Mouse (Mus musculus) granulocyte monocyte progenitor cell, adult 5-6 weeks (primary cell): ENCODE results near the gene Rassf7. TPM values are rescaled to one million over a fixed set of nuclear protein-coding genes. Genes with fewer than 3 reads are reported as not detected.
"Not testable (repeated sequence)": the region's sequence is repeated elsewhere in the genome, so short reads cannot be mapped to it uniquely, and the experiment has no call there.

Source experiments
- ATAC-seq: replicated peaks from 2 replicates; pipeline ENCODE4 v1.8.0; 2016; ENCODE audit warnings: mild to moderate bottlenecking, moderate TSS enrichment, inconsistent platforms; ENCODE audit not compliant: poor library complexity, severe bottlenecking
- total RNA-seq, 2 experiments: library from RNA; stranded (forward) in 1 of 2; stranded (reverse) in 1 of 2; fragments of 200-712, 200-1000 nt in 1 of 2; fragments of >200 nt in 1 of 2; fragmentation: Nextera tagmentation in 1 of 2; gene quantifications; 2 replicates each; pipeline ENCODE4 v1.2.3; 2014 to 2017

Gene Rassf7
- total RNA-seq, 2 experiments from 2014 or later: 2.0 to 3.1 TPM

GRCm38 (mm10) chr7:141220377-141220776, 4.7 kb downstream of the Rassf7 start:
- no peak for ATAC-seq

- ATAC-seq: peak; percentile 93
Observed at GRCm38 (mm10) chr7:141221249-141222125, 5.8 kb downstream of the Rassf7 start.

- ATAC-seq: no peak
Observed at GRCm38 (mm10) chr7:141222126-141222467, 6.4 kb downstream of the Rassf7 start.

- no peak for ATAC-seq
Observed at GRCm38 (mm10) chr7:141222696-141223215, 7.1 kb downstream of the Rassf7 start.

- no peak for ATAC-seq
Observed at GRCm38 (mm10) chr7:141226535-141226934, 10.9 kb downstream of the Rassf7 start.

GRCm38 (mm10) chr7:141227796-141228195, 12.1 kb downstream of the Rassf7 start:
- ATAC-seq: peak; percentile 4

- ATAC-seq: peak; percentile 93
Observed at GRCm38 (mm10) chr7:141228279-141229067, 12.8 kb downstream of the Rassf7 start, which contains the start of gene Phrf1. Gene Phrf1 (plus strand): TSS chr7:141228784.

GRCm38 (mm10) chr7:141229702-141230101, 14.0 kb downstream of the Rassf7 start:
- no peak for ATAC-seq

GRCm38 (mm10) chr7:141230570-141230969, 14.9 kb downstream of the Rassf7 start:
- no peak for ATAC-seq

GRCm38 (mm10) chr7:141231111-141231510, 15.5 kb downstream of the Rassf7 start:
- ATAC-seq: no peak

GRCm38 (mm10) chr7:141231551-141231950, 15.9 kb downstream of the Rassf7 start:
- no peak for ATAC-seq

GRCm38 (mm10) chr7:141250486-141250885, 34.8 kb downstream of the Rassf7 start:
- not testable (repeated sequence) for ATAC-seq

- ATAC-seq: no peak
Observed at GRCm38 (mm10) chr7:141256159-141256558, 40.5 kb downstream of the Rassf7 start.

GRCm38 (mm10) chr7:141261480-141261879, 45.8 kb downstream of the Rassf7 start:
- no peak for ATAC-seq

- ATAC-seq: no peak
Observed at GRCm38 (mm10) chr7:141263640-141264039, 48.0 kb downstream of the Rassf7 start.

- no peak for ATAC-seq
Observed at GRCm38 (mm10) chr7:141264041-141264700, 48.5 kb downstream of the Rassf7 start.

- ATAC-seq: peak; percentile 38
Observed at GRCm38 (mm10) chr7:141264761-141265410, 49.2 kb downstream of the Rassf7 start.

- no peak for ATAC-seq
Observed at GRCm38 (mm10) chr7:141265411-141265738, 49.7 kb downstream of the Rassf7 start.

GRCm38 (mm10) chr7:141265739-141266561, 50.3 kb downstream of the Rassf7 start, which contains the start of gene Irf7:
Gene Irf7 (minus strand): TSS chr7:141266481.
- peak; percentile 41 for ATAC-seq
